Mouse (Mus musculus): ENCODE results near the gene Slc38a3.
A peak's percentile ranks its signal among the peaks of the same experiment; 100 is the strongest.

Slc38a3 gene

DNA sequence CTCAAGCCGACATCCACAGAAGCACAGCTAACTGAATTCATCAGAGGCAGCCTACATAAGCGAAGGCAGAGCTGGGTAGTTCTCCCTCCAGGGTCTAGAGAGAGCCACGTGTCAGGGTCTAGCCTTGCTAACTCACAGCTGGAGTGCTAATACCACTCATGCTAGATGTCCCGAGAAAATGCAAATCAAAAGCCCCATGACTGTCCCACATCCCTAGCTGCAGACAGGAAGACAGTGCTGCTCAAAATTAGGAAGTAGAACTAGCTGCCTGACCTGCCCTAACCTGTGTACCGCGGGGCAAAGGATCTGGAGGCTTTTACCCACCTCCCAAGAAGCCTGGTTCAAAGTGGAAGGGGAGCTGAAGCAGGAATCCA lies 26.8 kb upstream of the Slc38a3 start:
- DNase-seq (ENCODE audit: low spot score in 2 of 2): no peak

DNA sequence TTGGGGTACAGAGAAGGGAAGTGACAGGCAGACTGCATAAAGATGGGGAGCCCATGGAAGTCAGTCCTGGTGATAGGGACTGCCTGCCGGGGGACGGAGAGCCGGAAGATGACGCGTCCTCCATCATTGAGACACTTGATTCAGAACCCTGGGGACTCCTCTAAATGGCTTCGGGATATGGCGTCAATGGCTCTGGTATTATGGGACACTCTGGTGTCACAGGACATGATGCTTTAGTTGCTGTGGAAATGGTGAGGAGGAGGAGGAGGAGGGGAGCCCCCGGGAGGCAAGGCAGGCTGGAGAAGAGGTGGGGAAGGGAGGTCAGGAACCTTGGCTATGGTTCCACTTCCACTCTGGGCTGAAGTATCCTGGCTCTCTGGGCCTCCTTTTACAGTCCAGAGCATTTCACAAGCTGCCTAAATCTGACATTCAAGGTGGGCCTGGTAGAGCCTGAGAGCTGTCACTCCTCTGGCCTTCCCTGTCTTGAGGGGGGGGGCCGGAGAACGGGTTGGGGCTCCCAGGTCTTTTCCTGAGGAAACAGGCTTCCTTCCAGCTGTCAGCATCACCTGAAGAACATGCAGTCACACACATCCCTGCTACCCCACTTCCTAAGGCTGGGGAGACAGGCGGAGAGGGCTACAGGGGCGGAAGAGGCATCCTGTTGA lies 26.2 kb upstream of the Slc38a3 start:
- DNase-seq (ENCODE audit: low spot score in 2 of 2): no peak

DNA sequence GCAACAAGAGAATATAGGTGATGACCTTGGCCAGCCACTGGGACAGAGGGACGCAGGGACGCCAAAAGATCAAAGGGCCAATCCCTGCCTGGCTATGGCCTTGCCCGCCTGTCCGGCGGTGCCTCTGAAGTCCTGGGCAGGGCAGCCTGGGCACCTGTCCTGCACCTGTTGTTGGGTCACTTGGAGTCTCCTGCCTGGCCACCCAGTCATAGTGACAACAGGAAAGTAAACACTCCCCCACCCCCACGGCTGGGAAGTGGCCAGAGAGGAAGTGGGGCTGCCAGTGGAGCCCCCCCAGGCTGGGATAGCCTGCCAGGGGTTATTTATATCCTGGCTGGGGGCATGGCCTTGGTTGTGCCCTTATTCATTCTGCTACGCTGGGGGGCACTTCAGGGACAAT lies 25.3 kb upstream of the Slc38a3 start:
- DNase-seq (ENCODE audit: low spot score in 2 of 2): no peak

DNA sequence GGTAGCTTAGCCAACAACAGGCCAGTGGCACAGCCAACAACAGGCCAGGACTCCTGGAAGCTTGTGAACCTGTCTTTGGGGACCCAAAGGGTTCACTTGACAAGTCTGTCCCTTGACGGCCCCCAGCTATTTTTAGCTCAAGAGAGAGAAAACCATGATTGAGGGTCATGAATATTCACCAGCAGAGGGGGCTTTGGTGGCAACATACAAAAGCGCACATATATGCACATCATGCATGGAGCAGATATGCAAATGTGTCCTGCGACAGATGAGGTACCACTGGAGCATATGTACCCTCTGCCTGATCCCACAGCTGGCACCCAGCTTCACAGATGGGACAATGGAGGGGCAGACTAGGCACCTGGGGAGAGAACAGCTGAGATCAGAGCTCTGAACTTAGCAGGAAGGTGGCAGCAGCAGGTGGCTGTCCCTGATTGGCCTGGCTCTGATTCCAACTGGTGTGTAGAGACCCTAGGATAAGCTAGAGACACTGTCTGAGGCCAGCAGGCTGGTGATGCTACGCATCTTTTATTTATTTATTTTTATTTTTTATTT lies 24.2 kb upstream of the Slc38a3 start:
- no peak for DNase-seq (ENCODE audit: low spot score in 2 of 2)

DNA sequence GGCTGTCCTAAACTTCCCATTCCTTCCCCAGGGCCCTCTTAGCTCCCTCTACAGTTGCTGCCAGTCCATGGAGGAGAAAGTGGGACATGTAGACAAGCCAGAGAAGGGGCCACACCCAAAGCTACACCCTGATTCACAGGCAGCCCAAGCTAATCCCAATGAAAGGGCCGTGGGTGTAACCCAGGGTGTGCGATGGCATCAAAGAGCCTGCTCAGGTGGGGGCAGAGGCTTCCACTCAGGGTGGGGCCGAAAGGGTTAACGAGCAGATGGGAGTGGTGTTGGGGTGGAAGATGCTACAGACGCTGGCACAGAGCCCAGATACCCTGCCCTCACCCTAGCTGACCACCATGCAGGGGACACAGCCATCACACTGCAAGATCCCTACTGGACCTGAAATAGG lies 23.5 kb upstream of the Slc38a3 start:
- no peak for DNase-seq (ENCODE audit: low spot score in 2 of 2)

DNA sequence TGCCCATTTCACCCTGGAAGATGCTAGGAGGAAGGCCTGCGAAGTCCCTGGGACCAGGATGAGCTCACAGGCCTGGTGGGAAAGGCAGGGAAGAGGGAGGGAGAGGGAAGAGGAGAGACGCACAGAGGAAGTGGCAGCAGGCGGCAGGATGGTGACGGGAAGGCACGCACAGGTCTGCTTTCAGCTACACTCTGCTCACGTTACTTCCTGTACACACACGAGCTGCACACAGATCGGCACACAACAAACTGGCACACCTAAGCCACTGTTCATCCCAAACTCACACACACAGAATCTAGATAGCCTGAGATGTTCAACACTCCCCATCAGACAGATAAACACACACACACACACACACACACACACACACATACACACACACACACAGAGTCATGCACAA lies 21.1 kb upstream of the Slc38a3 start:
- DNase-seq (ENCODE audit: low spot score in 2 of 2): no peak

DNA sequence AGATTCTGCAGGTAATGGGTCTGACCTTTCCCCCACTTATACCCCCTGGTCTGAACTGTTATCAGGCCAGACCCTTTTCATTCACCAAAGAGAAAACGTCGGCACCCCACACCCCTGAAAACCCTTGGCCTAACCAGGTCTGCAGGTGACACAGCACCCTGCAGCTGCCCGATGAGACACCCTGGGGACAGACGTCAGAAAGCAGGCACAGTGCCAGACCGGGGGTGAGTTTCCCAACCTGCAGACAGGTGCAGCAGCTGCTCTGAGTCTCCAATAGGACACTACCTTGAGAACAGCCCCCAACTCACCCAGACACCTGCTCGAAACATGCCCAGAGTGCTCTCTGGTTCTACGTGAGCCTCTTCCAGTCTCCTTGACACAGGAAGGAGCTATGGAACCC lies 19.6 kb upstream of the Slc38a3 start:
- no peak for DNase-seq (ENCODE audit: low spot score in 2 of 2)

DNA sequence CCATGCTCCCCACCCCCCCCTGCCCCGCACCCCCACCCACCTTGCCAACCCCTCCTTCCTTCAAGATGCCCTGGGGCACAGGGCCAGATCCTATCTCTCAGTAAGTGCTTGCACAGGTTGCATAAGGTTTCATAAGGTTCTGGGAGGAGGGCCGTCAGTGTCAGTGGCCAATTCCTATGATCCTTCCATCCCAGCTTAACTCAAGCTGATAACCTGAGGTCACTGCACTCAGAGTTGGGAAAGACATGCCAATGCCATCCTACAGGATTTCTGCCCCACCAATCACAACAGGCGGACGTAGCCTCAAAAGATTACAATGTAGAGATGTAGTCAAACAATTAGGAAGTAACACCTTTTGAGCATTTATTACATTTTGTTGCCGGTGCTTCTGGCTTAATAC lies 19.1 kb upstream of the Slc38a3 start:
- no peak for DNase-seq (ENCODE audit: low spot score in 2 of 2)

DNA sequence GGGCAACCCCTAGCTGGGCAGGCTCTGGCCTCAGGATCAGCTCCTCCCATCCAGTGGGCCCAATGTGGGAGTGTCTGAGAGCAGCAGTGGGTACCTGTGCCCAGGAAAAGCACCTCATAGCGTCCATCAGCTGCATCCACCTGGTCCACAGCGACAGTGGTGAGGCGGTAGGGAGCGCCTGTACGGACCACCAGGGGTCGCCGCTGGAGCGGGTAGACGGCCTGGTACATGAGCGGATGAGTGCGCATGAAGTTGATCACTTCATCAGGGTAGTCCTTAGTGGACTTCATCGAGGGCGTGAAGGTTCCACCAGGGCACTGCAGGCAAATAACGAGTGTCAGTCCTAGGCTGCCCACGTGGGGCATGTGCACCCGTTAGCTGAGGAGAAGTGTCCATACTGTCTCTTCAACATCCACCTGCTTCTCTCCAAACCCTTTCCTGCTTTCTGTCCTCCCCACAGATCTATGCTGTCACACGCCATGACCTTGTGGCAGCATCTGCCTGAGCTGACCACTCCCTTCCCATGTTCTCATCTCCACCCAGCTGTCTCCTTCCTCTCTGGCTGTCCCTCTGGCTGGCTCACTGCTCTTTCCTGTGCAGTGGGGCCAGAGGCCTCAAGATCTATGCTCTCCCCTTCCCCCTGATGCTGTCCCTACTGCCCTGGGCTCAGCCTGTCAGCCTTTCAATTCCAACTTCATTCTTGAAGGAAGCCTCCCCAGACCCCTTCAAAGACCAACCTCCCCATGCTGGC lies 16.1 kb upstream of the Slc38a3 start:
- peak; percentile 66 to 84 for DNase-seq (ENCODE audit: low spot score in 2 of 2)

DNA sequence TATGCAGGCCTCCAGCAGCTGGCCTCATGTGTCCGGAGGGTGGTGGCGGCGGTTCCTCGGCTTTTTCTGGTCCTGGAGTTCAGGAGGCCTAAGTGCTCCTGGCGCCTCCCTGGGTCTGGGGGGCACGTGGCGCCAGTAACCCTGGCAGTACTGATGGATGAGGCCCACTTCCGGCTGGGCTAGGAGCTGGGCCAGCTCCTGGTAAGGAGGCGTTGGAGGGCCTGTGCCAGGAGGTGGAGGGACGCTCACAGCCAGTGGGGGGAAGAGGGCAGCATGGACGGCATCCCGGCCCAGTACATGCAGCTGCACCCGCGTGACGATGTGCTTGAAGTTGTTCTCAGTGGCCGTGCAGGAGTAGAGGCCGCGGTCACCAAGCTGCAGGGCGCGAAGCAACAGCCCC lies 13.1 kb upstream of the Slc38a3 start:
- no peak for DNase-seq (ENCODE audit: low spot score in 2 of 2)

DNA sequence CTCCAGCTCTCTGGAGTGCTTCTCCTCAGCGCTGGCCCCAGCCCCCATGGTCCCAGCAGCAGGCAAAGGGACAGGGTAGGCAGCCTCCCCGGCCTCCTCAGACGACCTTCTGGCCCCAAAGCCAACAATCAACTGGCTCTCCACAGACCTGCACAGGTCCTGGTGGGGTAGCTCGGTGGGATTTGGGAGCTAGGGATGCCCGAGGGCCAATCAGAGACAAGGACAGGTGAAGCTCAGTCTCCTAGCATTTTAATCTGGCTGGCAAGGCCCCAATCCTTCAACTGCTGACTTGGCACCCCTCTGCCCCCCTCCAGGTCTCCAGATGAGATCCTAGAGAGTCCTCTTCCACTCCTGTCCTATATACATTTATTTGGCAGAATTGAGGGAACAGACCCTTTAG lies 10.2 kb upstream of the Slc38a3 start, which contains the start of gene Gnat1:
TSS of gene Gnat1 (minus strand) at position 212 of the 400 bp plus-strand sequence.
- DNase-seq (ENCODE audit: low spot score in 2 of 2): no peak

DNA sequence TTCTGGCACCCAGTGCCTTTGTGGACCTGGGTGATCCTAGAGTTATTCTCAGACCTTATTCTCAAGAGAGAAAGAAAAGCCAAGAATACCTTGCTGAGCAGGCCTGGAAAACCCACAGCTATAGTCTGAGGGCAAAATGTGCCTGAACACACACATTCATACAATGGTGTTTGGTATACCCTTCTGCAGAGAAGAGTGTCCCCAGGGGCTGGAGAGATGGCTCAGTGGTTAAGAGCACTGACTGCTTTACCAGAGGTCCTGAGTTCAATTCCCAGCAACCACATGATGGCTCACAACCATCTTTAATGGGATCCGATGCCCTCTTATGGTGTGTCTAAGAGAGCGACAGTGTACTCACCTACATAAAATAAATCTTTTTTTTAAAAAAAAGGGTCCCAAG lies 9.5 kb upstream of the Slc38a3 start:
- DNase-seq (ENCODE audit: low spot score in 2 of 2): no peak

DNA sequence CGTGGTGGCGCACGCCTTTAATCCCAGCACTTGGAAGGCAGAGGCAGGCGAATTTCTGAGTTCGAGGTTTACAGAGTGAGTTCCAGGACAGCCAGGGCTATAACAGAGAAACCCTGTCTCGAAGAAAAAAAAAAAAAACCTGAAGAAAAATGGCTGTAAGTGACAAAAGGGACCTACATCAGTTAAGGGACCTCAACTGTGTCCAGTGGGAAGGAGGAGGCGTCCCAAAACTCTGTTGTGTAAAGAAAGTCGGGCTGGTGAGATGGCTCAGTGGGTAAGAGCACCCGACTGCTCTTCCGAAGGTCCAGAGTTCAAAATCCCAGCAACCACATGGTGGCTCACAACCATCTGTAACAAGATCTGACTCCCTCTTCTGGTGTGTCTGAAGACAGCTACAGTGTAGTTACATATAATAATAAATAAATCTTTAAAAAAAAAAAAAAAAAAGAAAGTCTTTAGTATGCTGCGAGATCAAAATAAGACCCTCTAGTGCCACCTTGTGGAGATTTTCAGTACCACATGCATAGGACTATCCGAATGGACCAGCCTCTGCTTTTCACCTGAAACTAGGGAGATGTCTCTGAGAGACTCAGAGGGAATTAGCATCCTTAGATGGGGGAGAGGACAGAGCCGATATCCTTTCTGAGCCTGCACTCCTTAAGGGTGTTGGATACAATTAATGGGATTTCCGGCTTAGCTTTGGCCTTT lies 8.6 kb upstream of the Slc38a3 start:
- peak; percentile 60 to 82 for DNase-seq (ENCODE audit: low spot score in 2 of 2)

DNA sequence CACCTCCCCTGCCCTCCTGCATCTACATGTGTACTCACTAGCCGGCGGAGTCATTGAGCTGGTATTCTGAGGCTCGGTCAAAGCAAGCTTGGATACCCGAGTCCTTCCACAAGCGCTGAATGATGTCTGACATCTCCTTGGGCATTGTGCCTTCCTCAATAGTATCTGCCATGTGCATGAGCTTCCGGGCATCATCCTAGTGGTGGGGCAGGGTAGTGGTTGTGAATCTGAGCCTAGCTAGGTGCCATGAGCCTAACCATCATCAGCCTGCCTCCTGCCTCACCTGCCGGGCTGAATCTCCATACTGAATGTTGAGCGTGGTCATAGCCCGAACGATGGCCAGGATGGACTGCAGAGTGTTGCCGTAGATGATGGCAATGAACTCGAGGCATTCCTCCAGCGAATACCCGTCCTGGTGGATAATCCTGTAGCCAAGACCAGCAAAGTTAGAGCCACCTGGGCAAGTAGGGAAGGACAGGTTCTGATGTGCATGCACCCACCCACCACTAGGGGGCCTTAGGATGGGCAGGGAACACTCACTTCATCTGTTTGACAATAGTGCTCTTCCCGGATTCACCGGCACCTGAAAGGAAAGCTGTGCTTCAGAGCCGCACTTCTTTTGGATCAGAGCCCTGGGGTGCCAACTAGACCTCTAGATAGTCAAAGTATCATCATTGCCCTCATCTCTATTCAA lies 7.9 kb upstream of the Slc38a3 start:
- DNase-seq (ENCODE audit: low spot score in 2 of 2): peak in 1 of 2 experiments; percentile 34

DNA sequence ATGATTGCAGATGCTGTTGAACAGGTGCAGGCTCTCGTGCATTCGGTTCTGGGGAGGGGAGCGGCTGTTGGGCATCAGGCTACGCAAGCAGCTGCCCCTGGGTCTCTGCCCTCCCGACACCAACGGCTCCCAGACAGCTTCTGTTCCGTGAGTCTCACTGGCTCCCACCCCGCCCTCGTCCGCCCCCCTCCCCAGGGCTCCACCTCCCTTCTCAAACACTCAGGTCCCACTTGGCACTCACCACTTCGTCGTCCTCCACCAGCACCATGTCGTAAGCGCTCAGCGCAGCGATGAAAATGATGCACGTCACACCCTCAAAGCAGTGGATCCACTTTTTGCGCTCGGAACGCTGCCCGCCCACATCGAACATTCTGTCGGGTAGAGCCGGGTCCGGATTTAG lies 7.0 kb upstream of the Slc38a3 start:
- no peak for DNase-seq (ENCODE audit: low spot score in 2 of 2)

DNA sequence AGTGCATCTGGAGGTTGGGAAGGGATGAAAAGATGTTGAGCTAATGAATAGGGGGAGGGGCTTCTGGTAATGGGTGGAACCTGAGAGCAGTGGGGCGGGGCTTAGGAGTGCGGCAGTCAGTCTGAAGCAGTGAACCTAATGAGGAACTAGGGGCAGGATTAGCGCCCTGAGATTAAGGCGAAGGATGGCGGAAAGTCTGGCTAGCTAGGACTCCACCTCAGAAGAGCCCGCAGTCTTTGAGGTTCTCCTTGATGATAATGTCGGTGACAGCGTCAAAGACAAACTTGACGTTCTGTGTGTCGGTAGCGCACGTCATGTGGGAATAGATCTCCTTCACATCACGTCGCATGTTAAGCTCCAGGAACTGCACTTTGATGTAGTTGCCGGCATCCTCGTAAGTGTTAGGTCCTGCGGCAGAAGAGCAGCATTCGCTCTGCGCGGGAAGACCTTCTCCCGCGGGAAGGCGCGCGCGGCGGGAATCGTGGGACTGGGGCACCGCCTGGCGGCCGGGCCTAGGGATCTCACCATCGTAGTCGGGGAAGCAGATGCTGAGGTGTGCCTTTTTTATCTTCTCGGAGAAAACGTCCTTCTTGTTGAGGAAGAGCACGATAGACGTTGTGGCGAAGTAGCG lies 6.5 kb upstream of the Slc38a3 start:
- peak; percentile 65 to 82 for DNase-seq (ENCODE audit: low spot score in 2 of 2)

DNA sequence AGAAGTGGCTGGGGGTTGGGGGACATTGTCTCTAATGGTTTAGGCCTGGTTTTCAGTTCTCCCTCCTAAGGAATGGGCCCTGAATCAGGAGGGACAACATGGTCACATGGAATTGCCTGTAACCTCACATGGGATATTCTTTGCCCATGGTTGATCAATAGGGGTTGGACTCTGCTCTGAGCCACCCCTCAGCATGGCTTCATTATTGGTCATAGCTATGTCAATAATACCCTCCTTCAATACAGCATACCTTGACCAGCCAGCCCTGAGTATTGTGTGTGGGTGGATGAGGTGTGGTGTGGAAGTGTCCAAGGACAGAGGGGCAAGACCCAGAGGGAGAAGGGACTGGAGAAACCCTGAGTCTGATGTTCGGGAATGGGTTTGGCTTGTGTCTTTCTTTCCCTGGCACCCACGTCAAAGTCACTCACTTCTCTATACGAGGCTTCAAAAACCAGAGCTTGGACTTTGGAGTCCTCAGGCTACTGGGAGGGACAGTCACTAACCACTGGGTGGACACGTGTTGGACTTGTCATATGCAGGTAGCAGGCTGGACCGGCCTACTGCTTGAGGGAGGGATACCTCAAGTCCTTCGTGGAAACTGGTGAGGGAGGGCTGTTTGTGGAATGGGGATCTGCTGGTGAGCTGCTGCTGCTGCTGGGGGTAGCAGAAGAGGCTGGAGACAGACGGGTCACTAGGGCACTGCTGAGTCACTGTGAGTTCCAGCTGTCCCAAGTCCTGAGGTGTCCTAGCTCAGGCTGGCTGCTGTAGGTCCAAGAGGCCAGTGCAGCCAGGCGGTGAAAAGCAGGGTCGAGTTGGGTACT lies 5.5 kb upstream of the Slc38a3 start:
- no peak for DNase-seq (ENCODE audit: low spot score in 2 of 2)

DNA sequence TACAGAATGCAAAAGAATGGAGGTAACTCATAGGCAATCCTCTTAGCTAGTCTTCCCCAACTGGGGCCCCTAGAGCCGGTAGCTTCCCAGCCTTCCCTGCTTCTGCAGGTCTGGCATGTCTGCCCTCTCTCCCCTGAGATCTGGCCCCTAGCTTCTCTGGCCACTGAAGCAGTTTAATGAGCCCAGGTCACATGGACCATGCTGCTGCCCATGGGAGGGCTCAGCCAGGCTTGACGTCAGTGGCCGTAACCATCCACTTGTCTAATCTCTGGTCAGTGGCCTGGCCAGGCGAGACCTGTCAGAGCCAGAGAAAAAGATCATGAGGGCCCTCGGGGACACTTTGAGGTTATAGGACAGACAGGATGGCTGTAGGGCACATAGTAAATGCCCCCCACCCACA lies 929 bp upstream of the Slc38a3 start:
- DNase-seq (ENCODE audit: low spot score in 2 of 2): no peak

DNA sequence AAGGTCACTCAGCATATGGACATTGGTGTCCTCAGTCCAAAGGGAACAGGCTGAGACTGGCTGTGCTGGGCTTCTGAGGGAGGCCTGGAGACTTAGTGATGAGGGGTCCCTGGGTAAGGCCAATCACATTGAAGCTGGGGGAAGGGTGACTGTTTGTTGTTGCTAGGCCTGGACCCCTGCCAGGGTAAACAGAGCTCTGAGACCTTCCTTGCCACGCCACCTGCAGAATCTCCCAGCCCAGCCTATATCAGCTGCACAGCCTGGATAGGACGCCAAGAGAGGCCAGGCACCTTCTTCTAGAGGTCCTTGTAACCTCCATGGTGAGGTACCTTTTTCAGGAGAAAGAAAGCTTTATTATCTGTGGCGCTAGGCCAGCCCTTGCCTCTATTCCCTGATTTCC lies 414 bp downstream of the Slc38a3 start:
- no peak for DNase-seq (ENCODE audit: low spot score in 2 of 2)

DNA sequence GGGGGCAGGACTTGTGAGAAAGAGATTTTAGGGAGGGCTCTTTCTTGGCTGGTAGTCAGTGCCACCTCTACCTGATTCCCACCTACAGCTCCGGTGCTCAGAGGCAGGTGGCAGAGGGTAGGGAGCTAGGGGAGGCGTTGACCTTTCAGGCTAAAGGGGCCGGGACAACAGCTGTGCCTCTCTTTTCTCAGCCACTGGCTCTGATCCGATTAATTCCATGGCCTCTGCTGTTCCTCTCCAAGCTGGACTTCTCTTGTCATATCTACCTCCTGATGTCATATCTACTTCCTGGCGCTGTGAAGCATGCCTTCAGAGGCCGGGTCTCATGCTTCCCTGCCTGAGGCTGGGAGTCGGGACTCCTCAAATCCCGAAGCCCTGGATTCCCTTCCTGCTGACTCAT lies 1.3 kb downstream of the Slc38a3 start:
- no peak for DNase-seq (ENCODE audit: low spot score in 2 of 2)

DNA sequence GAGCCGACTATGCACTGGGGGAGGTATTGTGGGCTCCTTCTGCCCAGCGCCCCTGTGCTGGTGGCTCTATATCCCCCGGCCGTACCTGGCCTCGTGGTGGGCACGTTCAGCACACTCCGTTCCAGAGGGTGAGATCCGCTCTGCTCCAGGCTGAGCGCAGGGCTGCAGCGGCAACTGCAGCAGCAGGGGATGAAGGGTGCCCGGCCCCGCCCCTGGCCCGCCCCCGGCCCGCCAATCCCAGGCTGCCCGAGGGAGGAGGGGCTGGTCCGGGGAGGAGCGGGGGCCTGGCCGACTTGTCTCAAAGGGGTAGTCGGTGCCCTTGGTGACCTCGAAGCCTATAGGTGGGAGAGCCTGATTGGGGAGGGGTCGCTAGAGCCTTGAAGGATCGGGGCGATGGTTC lies 2.1 kb downstream of the Slc38a3 start:
- peak in 1 of 2 experiments; percentile 52 for DNase-seq (ENCODE audit: low spot score in 2 of 2)

All from cerebellum, postnatal 4 days (tissue).